Mouse (Mus musculus) erythroblast, embryonic 14.5 days (primary cell): ENCODE results near the gene Avil. TPM values are rescaled to one million over a fixed set of nuclear protein-coding genes. Genes with fewer than 3 reads are reported as not detected.
"Not testable (repeated sequence)": the region's sequence is repeated elsewhere in the genome, so short reads cannot be mapped to it uniquely, and the experiment has no call there.

ENCODE experiments used
- H3K27me3 ChIP-seq: 2 replicates; pipeline ENCODE4 v1.6.1; 2012; ENCODE audit warnings: inconsistent platforms; ENCODE audit not compliant: control insufficient read depth
- H3K36me3 ChIP-seq: 2 replicates; pipeline ENCODE4 v1.6.1; 2012; ENCODE audit warnings: mild to moderate bottlenecking, inconsistent platforms; ENCODE audit not compliant: control insufficient read depth
- H3K4me1 ChIP-seq: 2 replicates; pipeline ENCODE4 v1.6.1; 2012; ENCODE audit warnings: inconsistent platforms; ENCODE audit not compliant: control insufficient read depth
- H3K4me3 ChIP-seq: replicated peaks from 2 replicates; pipeline ENCODE3; 2012; ENCODE audit warnings: moderate library complexity, mild to moderate bottlenecking, inconsistent platforms
- H3K9me3 ChIP-seq: 2 replicates; pipeline ENCODE4 v1.6.1; 2012; ENCODE audit warnings: low read length, inconsistent platforms, mixed read lengths; ENCODE audit not compliant: control insufficient read depth
- GATA1 ChIP-seq: IDR thresholded peaks from 2 replicates; pipeline ENCODE4 v1.6.1; 2012; ENCODE audit warnings: low read length, inconsistent platforms, mixed read lengths
- TAL1 ChIP-seq: IDR thresholded peaks from 3 replicates; pipeline ENCODE4 v1.6.1; 2012; ENCODE audit warnings: low read length, inconsistent platforms, mixed read lengths
- polyA plus RNA-seq: library from polyadenylated mRNA; stranded (reverse); fragments of >175 nt; gene quantifications from 2 replicates; pipeline ENCODE4 v1.2.3, GENCODE M21; 2012

The Avil gene
- polyA plus RNA-seq, 1 experiment, result 0.01 TPM

- Histone ChIP-seq H3K4me1 (peaks cover 42% of the 10 kb centered on the region), H3K4me3 (peak within 1 kb of the TSS; percentile 47), H3K9me3 (peaks cover 4% of the 10 kb centered on the region; the same call in 1 of the 2 replicates), H3K27me3 (peaks cover 78% of the 10 kb centered on the region), H3K36me3 (peaks cover 11% of the 10 kb centered on the region)
- TF ChIP-seq GATA1 (no peak), TAL1 (no peak)
Observed at GRCm38 (mm10) chr10:127059968-127060916, 59.7 kb downstream of the Avil start, which contains the start of gene March9. March9 (minus strand) TSS chr10:127060184.

DNA sequence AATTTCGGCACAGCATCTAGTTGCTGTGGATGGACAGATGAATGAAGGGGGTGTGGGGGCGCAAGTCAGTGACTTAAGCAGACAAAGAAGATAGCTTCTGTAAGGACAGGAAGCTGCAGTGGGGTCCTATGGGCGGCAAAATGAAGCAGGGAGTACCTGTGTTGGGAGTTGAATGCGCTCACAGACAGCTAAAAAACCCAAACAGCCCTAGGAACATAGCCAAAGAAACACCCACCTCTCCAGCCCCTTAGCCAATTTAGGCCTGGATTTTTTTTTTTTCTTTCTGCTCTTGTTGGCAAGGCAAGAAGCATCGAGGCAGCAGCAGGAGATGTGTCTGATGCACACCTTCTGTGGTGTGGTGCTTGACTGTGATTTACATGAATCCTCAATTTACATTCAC, 60.6 kb downstream of the Avil start:
- H3K9me3 ChIP-seq, result peaks cover 4% of the 10 kb centered on the region; the same call in 1 of the 2 replicates
- H3K4me3 ChIP-seq, result no peak overlapping the region
- no peak for TF ChIP-seq TAL1
- peaks cover 49% of the 10 kb centered on the region for H3K4me1 ChIP-seq
- H3K27me3 ChIP-seq, result peaks cover 70% of the 10 kb centered on the region
- H3K36me3 ChIP-seq, result peaks cover 19% of the 10 kb centered on the region

DNA sequence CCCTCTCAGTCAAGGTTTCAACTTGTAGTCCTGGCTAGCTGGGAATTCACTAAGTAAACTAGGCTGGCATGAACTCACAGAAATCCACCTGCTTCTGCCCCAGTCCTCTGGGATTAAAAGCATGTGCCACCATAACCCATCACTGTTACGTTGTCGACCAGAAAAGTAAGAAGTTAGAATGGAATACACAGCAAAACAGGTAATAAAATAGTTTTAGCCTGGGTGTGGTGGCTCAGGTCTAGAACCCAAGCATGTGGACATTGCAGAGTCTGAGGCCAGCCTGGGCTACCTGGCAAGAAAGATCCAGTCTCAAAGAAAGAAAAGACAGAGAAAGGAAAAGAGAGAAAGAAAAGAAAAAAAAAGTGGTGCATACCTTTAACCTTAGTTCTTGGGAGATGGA, 61.0 kb downstream of the Avil start:
- Histone ChIP-seq H3K9me3 (peaks cover 4% of the 10 kb centered on the region; the same call in 1 of the 2 replicates), H3K4me1 (peaks cover 51% of the 10 kb centered on the region), H3K36me3 (peaks cover 24% of the 10 kb centered on the region), H3K4me3 (no peak overlapping the region), H3K27me3 (peaks cover 65% of the 10 kb centered on the region)
- TF ChIP-seq TAL1, result no peak
- TF ChIP-seq GATA1, result no peak

- H3K9me3 ChIP-seq, H3K4me3 ChIP-seq: not testable (repeated sequence)
- H3K27me3 ChIP-seq, result peaks cover 61% of the 10 kb centered on the region
- peaks cover 29% of the 10 kb centered on the region for H3K36me3 ChIP-seq
- H3K4me1 ChIP-seq, result peaks cover 56% of the 10 kb centered on the region
Observed at GRCm38 (mm10) chr10:127062101-127062500, 61.6 kb downstream of the Avil start.

DNA sequence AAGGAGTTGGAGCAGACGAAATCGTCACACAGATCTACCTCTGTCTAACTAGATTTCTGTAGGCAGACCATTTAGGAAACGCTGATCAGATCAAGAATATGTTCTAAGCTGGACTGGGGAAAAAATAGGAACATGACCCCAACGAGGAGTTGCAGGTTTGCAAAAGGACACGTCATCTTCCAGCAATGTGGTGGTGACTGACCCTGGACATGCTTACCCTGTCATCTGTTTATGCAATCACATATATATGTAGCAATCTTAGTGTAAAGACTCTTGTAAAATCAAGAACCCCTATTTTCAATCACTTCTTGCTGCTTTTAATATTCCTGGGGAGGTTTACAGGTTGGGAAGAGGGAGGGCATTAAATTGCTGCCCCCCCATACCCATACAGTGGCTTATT, 62.0 kb downstream of the Avil start:
- Histone ChIP-seq H3K27me3 (peaks cover 57% of the 10 kb centered on the region), H3K4me3 (no peak overlapping the region), H3K4me1 (peaks cover 56% of the 10 kb centered on the region), H3K36me3 (peaks cover 33% of the 10 kb centered on the region), H3K9me3 (peaks cover 4% of the 10 kb centered on the region; the same call in 1 of the 2 replicates)
- TF ChIP-seq GATA1 (no peak), TAL1 (no peak)

- peaks cover 48% of the 10 kb centered on the region for H3K27me3 ChIP-seq
- peaks cover 57% of the 10 kb centered on the region for H3K4me1 ChIP-seq
- no peak for TF ChIP-seq TAL1
- no peak for TF ChIP-seq GATA1
Observed at GRCm38 (mm10) chr10:127063239-127063872, 62.8 kb downstream of the Avil start, which contains the start of gene Cdk4. Cdk4 (plus strand) TSS chr10:127063534.

GRCm38 (mm10) chr10:127063913-127064870, 63.7 kb downstream of the Avil start:
- TF ChIP-seq GATA1 (no peak), TAL1 (no peak)

More at GRCm38 (mm10) chr10:127063239-127063872, 62.8 kb downstream of the Avil start, which contains the start of gene Cdk4:
- Histone ChIP-seq H3K36me3 (peaks cover 42% of the 10 kb centered on the region), H3K4me3 (peak within 1 kb of the TSS; percentile 80), H3K9me3 (peaks cover 4% of the 10 kb centered on the region; the same call in 1 of the 2 replicates)

DNA sequence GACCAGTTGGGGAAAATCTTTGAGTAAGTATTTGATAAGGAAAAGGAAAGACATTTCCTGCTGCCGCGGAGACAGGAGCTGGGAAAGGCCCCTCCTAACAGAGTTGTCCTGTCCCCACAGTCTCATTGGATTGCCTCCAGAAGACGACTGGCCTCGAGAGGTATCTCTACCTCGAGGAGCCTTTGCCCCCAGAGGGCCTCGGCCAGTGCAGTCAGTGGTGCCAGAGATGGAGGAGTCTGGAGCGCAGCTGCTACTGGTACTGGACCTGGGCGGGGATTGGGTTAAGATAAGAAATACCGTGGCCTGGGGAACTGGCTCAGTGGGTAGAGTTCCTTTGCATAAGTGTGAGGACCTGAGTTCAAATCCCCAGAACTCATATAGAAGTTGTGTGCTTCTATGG, 65.5 kb downstream of the Avil start:
- no peak overlapping the region for H3K4me3 ChIP-seq
- peaks cover 22% of the 10 kb centered on the region for H3K27me3 ChIP-seq
- peaks cover 67% of the 10 kb centered on the region for H3K4me1 ChIP-seq
- H3K36me3 ChIP-seq, result peaks cover 48% of the 10 kb centered on the region
- TF ChIP-seq TAL1, result no peak
- TF ChIP-seq GATA1, result no peak
- no peaks in the 10 kb centered on the region for H3K9me3 ChIP-seq

More at GRCm38 (mm10) chr10:127063913-127064870, 63.7 kb downstream of the Avil start:
- H3K4me3 ChIP-seq, result peak overlapping the region; percentile 80
- H3K36me3 ChIP-seq, result peaks cover 48% of the 10 kb centered on the region
- peaks cover 40% of the 10 kb centered on the region for H3K27me3 ChIP-seq
- H3K4me1 ChIP-seq, result peaks cover 64% of the 10 kb centered on the region
- peaks cover 4% of the 10 kb centered on the region; the same call in 1 of the 2 replicates for H3K9me3 ChIP-seq
